In the genomic region with DNA sequence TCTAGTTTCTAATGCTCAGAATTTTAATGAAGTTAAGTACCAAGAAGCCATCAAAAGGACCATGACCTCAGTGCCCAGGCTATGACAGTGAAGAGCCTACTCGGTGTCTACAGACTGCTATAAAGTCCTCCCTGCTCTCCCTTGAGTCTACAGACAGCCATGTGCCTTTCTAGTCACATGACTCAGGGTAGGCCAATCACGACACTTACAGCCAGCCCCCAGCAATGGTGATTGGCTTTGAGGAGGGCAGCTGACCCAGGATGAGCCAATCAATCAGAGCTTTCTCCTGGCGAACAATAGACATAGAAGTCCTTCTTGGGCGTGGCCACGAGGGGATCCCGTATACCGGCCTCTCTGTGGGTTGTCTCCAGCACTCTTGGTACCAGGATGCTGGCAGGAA, we compare ENCODE assay signal across 18 mouse cellular contexts. TPM values are rescaled to one million over a fixed set of nuclear protein-coding genes. Genes with fewer than 3 reads are reported as not detected.
DNase-seq lines count a peak whose midpoint lies in the region; ATAC-seq and TF ChIP-seq lines count a peak whose summit lies in the region.
"Had no signal": no experiment of that assay in that cellular context is flagged by ENCODE, and none has a peak within 500 bp of the region (broad histone marks: within the 10 kb centered on the region; RNA-seq: fewer than 3 reads in every experiment).

No protein-coding gene starts in this region.

- no peak for TF ChIP-seq EP300 in MEL (IDR thresholded peaks at IDR 0.05; ENCODE audit: low read depth in 1 of 2, low read length in 2 of 2)

- no peak overlapping the region for H3K9ac ChIP-seq in hindbrain, embryonic 11.5 days (ENCODE audit: low read depth, low read length)
- no peak overlapping the region for H3K9ac ChIP-seq in hindbrain, embryonic 13.5 days
- no peak overlapping the region for H3K9ac ChIP-seq in MEL (ENCODE audit: control insufficient read depth, low read depth, low read length, poor library complexity, severe bottlenecking)
- no peak overlapping the region for H3K9ac ChIP-seq in midbrain, embryonic 16.5 days (ENCODE audit: low read depth, low read length)
- H3K9ac ChIP-seq: forebrain, embryonic 15.5 days; liver, embryonic 15.5 days; neural tube, embryonic 15.5 days had no signal

- TF ChIP-seq CTCF in C2C12 (IDR thresholded peaks at IDR 0.05; ENCODE audit: control insufficient read depth, insufficient read depth, insufficient read length), result no peak
- TF ChIP-seq CTCF in MEL (IDR thresholded peaks at IDR 0.05 in 2 of 3, conservative IDR thresholded peaks at IDR 0.05 in 1 of 3; ENCODE audit: control insufficient read depth in 1 of 3, insufficient read depth in 1 of 3, low read depth in 2 of 3, low read length in 3 of 3, poor library complexity in 1 of 3, severe bottlenecking in 1 of 3), result no peak

- no peak for TF ChIP-seq POLR2A in MEL (IDR thresholded peaks at IDR 0.05; ENCODE audit: control insufficient read depth in 1 of 2, insufficient read depth in 1 of 2, low read depth in 1 of 2, low read length in 2 of 2, poor library complexity in 1 of 2)

- H3K27ac ChIP-seq in hindbrain, embryonic 11.5 days (ENCODE audit: low read depth, low read length), result no peak overlapping the region
- no peak overlapping the region for H3K27ac ChIP-seq in hindbrain, embryonic 13.5 days
- H3K27ac ChIP-seq in MEL (ENCODE audit: control insufficient read depth, low read depth, low read length), result no peak overlapping the region
- H3K27ac ChIP-seq in limb, embryonic 10.5 days, result peak overlapping the region; percentile 59; the same call in 1 of the 2 replicates
- H3K27ac ChIP-seq in midbrain, embryonic 16.5 days (ENCODE audit: low read length), result no peak overlapping the region
- H3K27ac ChIP-seq: forebrain, embryonic 15.5 days; gastrocnemius, adult 2 months; liver, embryonic 15.5 days; neural tube, embryonic 15.5 days had no signal

- no peak overlapping the region for H3K4me2 ChIP-seq in hindbrain, embryonic 11.5 days (replicated peaks; ENCODE audit: low read depth, low read length)
- no peak overlapping the region for H3K4me2 ChIP-seq in hindbrain, embryonic 13.5 days
- H3K4me2 ChIP-seq in midbrain, embryonic 16.5 days (ENCODE audit: low read length), result no peak overlapping the region
- H3K4me2 ChIP-seq: forebrain, embryonic 15.5 days; liver, embryonic 15.5 days; neural tube, embryonic 15.5 days had no signal

- H3K79me3 ChIP-seq in C2C12 (ENCODE audit: low read depth), result no peaks in the 10 kb centered on the region

- H3K36me3 ChIP-seq in hindbrain, embryonic 11.5 days (ENCODE audit: control insufficient read depth, insufficient read depth, low read length), result no peaks in the 10 kb centered on the region
- peaks cover 5% of the 10 kb centered on the region for H3K36me3 ChIP-seq in hindbrain, embryonic 13.5 days
- H3K36me3 ChIP-seq in C2C12 (ENCODE audit: control insufficient read depth, insufficient read depth), result no peaks in the 10 kb centered on the region
- H3K36me3 ChIP-seq in MEL (ENCODE audit: control insufficient read depth in 1 of 2, insufficient read depth in 2 of 2, low read length in 2 of 2), result no peaks in the 10 kb centered on the region
- peaks cover 6% of the 10 kb centered on the region for H3K36me3 ChIP-seq in limb, embryonic 10.5 days
- H3K36me3 ChIP-seq in midbrain, embryonic 16.5 days (ENCODE audit: control insufficient read depth, insufficient read depth, low read length), result no peaks in the 10 kb centered on the region; the same call in 1 of the 2 replicates
- H3K36me3 ChIP-seq: forebrain, embryonic 15.5 days; liver, embryonic 15.5 days; neural tube, embryonic 15.5 days had no signal

- ATAC-seq in hindbrain, embryonic 11.5 days (ENCODE audit: low FRiP score), result no peak
- ATAC-seq in hindbrain, embryonic 13.5 days (ENCODE audit: low FRiP score), result no peak
- ATAC-seq in midbrain, embryonic 16.5 days, result no peak
- ATAC-seq: CD4-positive, CD25-positive, alpha-beta regulatory T cell, adult 4 months; forebrain, embryonic 15.5 days had no signal

- H3K4me3 ChIP-seq in hindbrain, embryonic 11.5 days (ENCODE audit: low read depth, low read length), result no peak overlapping the region
- no peak overlapping the region for H3K4me3 ChIP-seq in hindbrain, embryonic 13.5 days
- H3K4me3 ChIP-seq in C2C12 (ENCODE audit: insufficient read depth, poor library complexity, severe bottlenecking) (no peak overlapping the region), MEL (ENCODE audit: control insufficient read depth in 1 of 2, insufficient read depth in 1 of 2, low read depth in 2 of 2, low read length in 2 of 2) (no peak overlapping the region)
- no peak overlapping the region for H3K4me3 ChIP-seq in limb, embryonic 10.5 days
- no peak overlapping the region for H3K4me3 ChIP-seq in midbrain, embryonic 16.5 days (ENCODE audit: low read depth, low read length)
- H3K4me3 ChIP-seq: forebrain, embryonic 15.5 days; gastrocnemius, adult 2 months; liver, embryonic 15.5 days; neural tube, embryonic 15.5 days had no signal

- no peak for TF ChIP-seq RAD21 in MEL (IDR thresholded peaks at IDR 0.05; ENCODE audit: low read depth, low read length)

- H3K9me3 ChIP-seq in hindbrain, embryonic 11.5 days (ENCODE audit: control insufficient read depth, low read length), result no peaks in the 10 kb centered on the region
- H3K9me3 ChIP-seq in hindbrain, embryonic 13.5 days, result no peaks in the 10 kb centered on the region
- no peaks in the 10 kb centered on the region for H3K9me3 ChIP-seq in MEL (replicated peaks; ENCODE audit: insufficient read depth, low read length)
- no peaks in the 10 kb centered on the region for H3K9me3 ChIP-seq in limb, embryonic 10.5 days (replicated peaks)
- H3K9me3 ChIP-seq in midbrain, embryonic 16.5 days (replicated peaks; ENCODE audit: control insufficient read depth, low read length, poor library complexity, severe bottlenecking), result no peaks in the 10 kb centered on the region
- H3K9me3 ChIP-seq: forebrain, embryonic 15.5 days; liver, embryonic 15.5 days; neural tube, embryonic 15.5 days had no signal

- H3ac ChIP-seq in C2C12 (ENCODE audit: control insufficient read depth, insufficient read length, low read depth), result no peak overlapping the region

- no peaks in the 10 kb centered on the region for H3K27me3 ChIP-seq in hindbrain, embryonic 11.5 days (ENCODE audit: control insufficient read depth, insufficient read depth, low read length)
- H3K27me3 ChIP-seq in hindbrain, embryonic 13.5 days, result peaks cover 13% of the 10 kb centered on the region; the same call in 1 of the 2 replicates
- H3K27me3 ChIP-seq in C2C12 (ENCODE audit: control insufficient read depth, insufficient read depth, insufficient read length) (no peaks in the 10 kb centered on the region), MEL (ENCODE audit: control insufficient read depth in 1 of 2, insufficient read depth in 2 of 2, low read length in 2 of 2) (peaks cover 0 to 4% of the 10 kb centered on the region in 2 experiments; a peak in 3 of 4 replicates)
- no peaks in the 10 kb centered on the region for H3K27me3 ChIP-seq in limb, embryonic 10.5 days (ENCODE audit: low read depth, poor library complexity, severe bottlenecking)
- no peaks in the 10 kb centered on the region for H3K27me3 ChIP-seq in midbrain, embryonic 16.5 days (ENCODE audit: control insufficient read depth, insufficient read depth, low read depth, low read length)
- H3K27me3 ChIP-seq: forebrain, embryonic 15.5 days; neural tube, embryonic 15.5 days had no signal

- H3K4me1 ChIP-seq in hindbrain, embryonic 11.5 days (replicated peaks; ENCODE audit: control insufficient read depth, insufficient read depth, low read length), result peaks cover 25% of the 10 kb centered on the region
- H3K4me1 ChIP-seq in hindbrain, embryonic 13.5 days (replicated peaks), result peaks cover 55% of the 10 kb centered on the region
- no peaks in the 10 kb centered on the region for H3K4me1 ChIP-seq in MEL (ENCODE audit: control insufficient read depth in 1 of 2, insufficient read depth in 2 of 2, low read length in 2 of 2)
- H3K4me1 ChIP-seq in limb, embryonic 10.5 days, result peaks cover 70% of the 10 kb centered on the region
- peaks cover 4% of the 10 kb centered on the region; the same call in 1 of the 2 replicates for H3K4me1 ChIP-seq in midbrain, embryonic 16.5 days (ENCODE audit: control insufficient read depth, insufficient read depth, low read length)

- peak; percentile 36 for DNase-seq in hindbrain, embryonic 11.5 days (ENCODE audit: low spot score)
- DNase-seq in MEL (ENCODE audit: low read depth, low spot score), result peak; percentile 63
- DNase-seq in limb, embryonic 10.5 days (ENCODE audit: low spot score), result no peak
- no peak for DNase-seq in kidney, postnatal 25 days
- no peak for DNase-seq in urinary bladder, postnatal 36 days (ENCODE audit: low spot score in 2 of 2)
- DNase-seq: cerebellum, adult 9-10 months; gastrocnemius, adult 2 months; kidney, adult 2 months; kidney, postnatal 14 days; lung, postnatal 10 days; thymus, adult 2 months had no signal

- WGBS in hindbrain, embryonic 11.5 days, result 62% methylated on average over 7 of the region's 7 CpGs
- WGBS in hindbrain, embryonic 13.5 days, result 59% methylated on average over 7 of the region's 7 CpGs
- 71% methylated on average over 7 of the region's 7 CpGs for whole genome bisulfite sequencing in limb, embryonic 10.5 days
- 79% methylated on average over 7 of the region's 7 CpGs for WGBS in midbrain, embryonic 16.5 days

- H3K79me2 ChIP-seq in C2C12 (ENCODE audit: control insufficient read depth, insufficient read depth) (no peaks in the 10 kb centered on the region), MEL (ENCODE audit: control insufficient read depth, insufficient read depth, low read length, poor library complexity) (no peaks in the 10 kb centered on the region)

TF ChIP-seq in C2C12, 6 proteins besides CTCF, POLR2A, EP300 and RAD21:
- TF ChIP-seq MYOD1 (IDR thresholded peaks at IDR 0.05; ENCODE audit: control insufficient read depth, insufficient read length, low read depth) (no peak), USF1 (IDR thresholded peaks at IDR 0.05; ENCODE audit: low read depth) (peak; percentile 82), CEBPB (IDR thresholded peaks at IDR 0.05; ENCODE audit: low read depth) (no peak)

TF ChIP-seq in MEL, 35 proteins besides CTCF, POLR2A, EP300 and RAD21 (continues in another document):
- TF ChIP-seq MAX (IDR thresholded peaks at IDR 0.05; ENCODE audit: low read length) (peak; percentile 53; the same call in 1 of the 2 replicates), SIN3A (IDR thresholded peaks at IDR 0.05; ENCODE audit: low read length) (no peak), USF1 (IDR thresholded peaks at IDR 0.05; ENCODE audit: low read depth, low read length) (peak; percentile 87)

RNA-seq across cellular contexts. Expression of a gene that starts 50.6 kb away (rescaled TPM):
- polyA plus RNA-seq in hindbrain, embryonic 11.5 days (2014; fragmentation: Nextera tagmentation; extraction: Ambion mirVana), result 3,592 and 3,665 TPM in 2 replicates
- polyA plus RNA-seq in hindbrain, embryonic 13.5 days (2015; fragmentation: Nextera tagmentation; extraction: Ambion mirVana), result 4,110 and 4,339 TPM in 2 replicates
- polyA plus RNA-seq in C2C12 (2012; fragmentation: generic; extraction: Trizol) (7,516 TPM), MEL (2012; ENCODE audit: insufficient read depth in 1 of 2, insufficient read length in 2 of 2, low read depth in 1 of 2, low replicate concordance in 2 of 2, missing spikeins in 1 of 2) (1,000 to 10,000 TPM in 1 of 2 experiments, 100 to 1,000 TPM in 1; 899 to 1,784 TPM)
- total RNA-seq in MEL (2012; rRNA removed), result 1,328 and 1,871 TPM in 2 replicates
- polyA plus RNA-seq in limb, embryonic 10.5 days (2016; fragmentation: Nextera tagmentation; extraction: Ambion mirVana), result 3,099 and 3,197 TPM in 2 replicates
- 4,277 and 4,299 TPM in 2 replicates for polyA plus RNA-seq in midbrain, embryonic 16.5 days (2015; fragmentation: Nextera tagmentation; extraction: Ambion mirVana)

Comparison
In these comparisons a context has a peak if more than half of its experiments do, and no peak if none do; other contexts are left out.
1. DNase-seq: peak in hindbrain, embryonic 11.5 days (single experiment) and MEL (single experiment); none in limb, embryonic 10.5 days (single experiment), kidney, postnatal 25 days (0 of 2) and urinary bladder, postnatal 36 days (0 of 2).